Mouse (Mus musculus): Measurements from ENCODE around the gene Slc8a1.

The Slc8a1 gene

GRCm38 (mm10) chr17:81514022-81514421 is 224.2 kb downstream of the Slc8a1 start:
- DNase-seq (ENCODE audit: low read depth, low spot score), result no peak

GRCm38 (mm10) chr17:81513368-81513958 is 224.7 kb downstream of the Slc8a1 start:
- DNase-seq (ENCODE audit: low read depth, low spot score), result no peak

GRCm38 (mm10) chr17:81505162-81505685 is 233.0 kb downstream of the Slc8a1 start:
- DNase-seq (ENCODE audit: low read depth, low spot score), result no peak

- DNase-seq (ENCODE audit: low read depth, low spot score), result no peak
Observed at GRCm38 (mm10) chr17:81504040-81504439, 234.1 kb downstream of the Slc8a1 start.

GRCm38 (mm10) chr17:81502732-81503131 is 235.4 kb downstream of the Slc8a1 start:
- no peak for DNase-seq (ENCODE audit: low read depth, low spot score)

- DNase-seq (ENCODE audit: low read depth, low spot score), result no peak
Observed at GRCm38 (mm10) chr17:81500686-81501407, 237.3 kb downstream of the Slc8a1 start.

- DNase-seq (ENCODE audit: low read depth, low spot score), result no peak
Observed at GRCm38 (mm10) chr17:81497919-81498318, 240.3 kb downstream of the Slc8a1 start.

GRCm38 (mm10) chr17:81496616-81497015 is 241.6 kb downstream of the Slc8a1 start:
- no peak for DNase-seq (ENCODE audit: low read depth, low spot score)

GRCm38 (mm10) chr17:81492216-81492865 is 245.8 kb downstream of the Slc8a1 start:
- no peak for DNase-seq (ENCODE audit: low read depth, low spot score)

GRCm38 (mm10) chr17:81486388-81486787 is 251.8 kb downstream of the Slc8a1 start:
- DNase-seq (ENCODE audit: low read depth, low spot score), result no peak

- DNase-seq (ENCODE audit: low read depth, low spot score), result no peak
Observed at GRCm38 (mm10) chr17:81481843-81482490, 256.2 kb downstream of the Slc8a1 start.

- peak; percentile 7 for DNase-seq (ENCODE audit: low read depth, low spot score)
Observed at GRCm38 (mm10) chr17:81480351-81481161, 257.6 kb downstream of the Slc8a1 start.

GRCm38 (mm10) chr17:81479807-81480206 is 258.4 kb downstream of the Slc8a1 start:
- DNase-seq (ENCODE audit: low read depth, low spot score), result no peak

- no peak for DNase-seq (ENCODE audit: low read depth, low spot score)
Observed at GRCm38 (mm10) chr17:81477420-81477819, 260.8 kb downstream of the Slc8a1 start.

GRCm38 (mm10) chr17:81473363-81473762 is 264.8 kb downstream of the Slc8a1 start:
- no peak for DNase-seq (ENCODE audit: low read depth, low spot score)

GRCm38 (mm10) chr17:81468941-81469340 is 269.2 kb downstream of the Slc8a1 start:
- no peak for DNase-seq (ENCODE audit: low read depth, low spot score)

- no peak for DNase-seq (ENCODE audit: low read depth, low spot score)
Observed at GRCm38 (mm10) chr17:81459379-81459778, 278.8 kb downstream of the Slc8a1 start.

- DNase-seq (ENCODE audit: low read depth, low spot score), result no peak
Observed at GRCm38 (mm10) chr17:81455977-81456376, 282.2 kb downstream of the Slc8a1 start.

- no peak for DNase-seq (ENCODE audit: low read depth, low spot score)
Observed at GRCm38 (mm10) chr17:81455269-81455668, 282.9 kb downstream of the Slc8a1 start.

- no peak for DNase-seq (ENCODE audit: low read depth, low spot score)
Observed at GRCm38 (mm10) chr17:81441463-81441862, 296.7 kb downstream of the Slc8a1 start, which contains the start of gene Gm11096. Gene Gm11096, plus strand, starts transcription at chr17:81441763.

- DNase-seq (ENCODE audit: low read depth, low spot score), result no peak
Observed at GRCm38 (mm10) chr17:81433148-81433547, 305.0 kb downstream of the Slc8a1 start.
